Mouse (Mus musculus): ENCODE data around the gene Nat14.

DNA sequence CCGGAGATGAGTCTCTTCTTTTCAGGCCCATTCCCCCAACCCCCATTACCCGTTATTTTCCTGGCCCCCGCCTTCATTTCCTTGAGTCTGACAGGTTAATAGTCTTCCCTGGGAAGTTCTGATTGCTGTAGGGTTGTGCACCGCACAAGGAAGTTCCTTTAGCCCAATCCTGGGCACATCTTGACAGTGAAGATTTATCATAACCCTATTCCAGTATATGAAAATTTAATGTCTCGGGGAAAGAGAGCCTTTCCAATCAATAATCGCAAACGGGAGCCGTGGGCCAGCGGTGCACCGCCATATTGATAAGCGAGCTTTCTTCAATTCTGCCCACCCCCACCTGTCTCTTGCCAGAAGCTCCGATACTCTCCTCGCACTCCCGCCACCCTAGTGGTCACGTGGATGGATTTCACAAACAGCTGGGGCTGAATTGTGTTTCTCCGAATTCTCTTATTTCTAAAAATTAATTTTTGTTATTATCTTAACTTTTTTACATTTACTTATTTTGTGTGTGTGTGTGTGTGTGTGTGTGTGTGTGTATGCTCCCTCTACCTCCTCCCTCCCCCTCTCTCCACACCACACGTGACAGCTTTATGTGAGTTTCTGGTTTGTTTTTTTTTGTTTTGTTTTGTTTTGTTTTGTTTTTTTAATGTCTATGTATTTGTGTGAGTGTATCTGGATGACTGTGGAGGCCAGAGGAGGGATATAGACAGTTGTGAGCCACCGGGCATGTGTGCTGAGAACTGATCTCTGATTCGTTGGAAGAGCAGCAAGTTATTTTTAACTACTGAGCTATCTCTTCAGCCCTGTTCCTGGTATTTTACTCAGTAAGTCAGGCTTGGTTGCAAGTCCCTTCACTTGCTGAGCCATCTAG is 21.9 kb upstream of the Nat14 start:
- no peak for TF ChIP-seq MAX (IDR thresholded peaks at IDR 0.05)
- TF ChIP-seq CTCF (IDR thresholded peaks at IDR 0.05; ENCODE audit: control insufficient read depth, insufficient read depth, insufficient read length): no peak
- TF ChIP-seq USF1 (IDR thresholded peaks at IDR 0.05; ENCODE audit: low read depth): no peak
- no peak for TF ChIP-seq FOSL1 (IDR thresholded peaks at IDR 0.05; ENCODE audit: insufficient read depth, low read length, poor library complexity, severe bottlenecking)
- TF ChIP-seq MYOG (IDR thresholded peaks at IDR 0.05; ENCODE audit: control insufficient read depth, extremely low read depth, insufficient read length): no peak
- TF ChIP-seq MYOD1 (IDR thresholded peaks at IDR 0.05; ENCODE audit: control insufficient read depth, insufficient read length, low read depth): no peak
- no peak for TF ChIP-seq CEBPB (IDR thresholded peaks at IDR 0.05; ENCODE audit: low read depth)

All from C2C12 (cell line).